Mouse (Mus musculus) E14TG2a.4 (cell line): ENCODE results near the gene Gm17027.
"Not testable (repeated sequence)": the region's sequence is repeated elsewhere in the genome, so short reads cannot be mapped to it uniquely, and the experiment has no call there.

Experiments
- CTCF ChIP-seq: conservative IDR thresholded peaks from 2 replicates; pipeline ENCODE4 v1.5.1; 2014; ENCODE audit warnings: low read length
- NANOG ChIP-seq: IDR thresholded peaks from 2 replicates; pipeline ENCODE4 v1.6.1; 2014; ENCODE audit warnings: borderline replicate concordance, low read length, mixed read lengths
- POU5F1 ChIP-seq: IDR thresholded peaks from 2 replicates; pipeline ENCODE4 v1.6.1; 2014; ENCODE audit warnings: low read length, borderline replicate concordance

GRCm38 (mm10) chr14:42183936-42184335 is 21.5 kb upstream of the Gm17027 start:
- TF ChIP-seq CTCF, NANOG, POU5F1: not testable (repeated sequence)
